Mouse (Mus musculus) megakaryocyte, embryonic 14.5 days (primary cell): ENCODE results near the gene Snapc2.

ENCODE experiments used
- FLI1 ChIP-seq: IDR thresholded peaks from 2 replicates; pipeline ENCODE4 v1.6.1; 2012; ENCODE audit warnings: low read length, inconsistent platforms, mixed read lengths
- GATA1 ChIP-seq: IDR thresholded peaks from 3 replicates; pipeline ENCODE4 v1.6.1; 2012; ENCODE audit warnings: mixed read lengths, low read length, inconsistent platforms, borderline replicate concordance

DNA sequence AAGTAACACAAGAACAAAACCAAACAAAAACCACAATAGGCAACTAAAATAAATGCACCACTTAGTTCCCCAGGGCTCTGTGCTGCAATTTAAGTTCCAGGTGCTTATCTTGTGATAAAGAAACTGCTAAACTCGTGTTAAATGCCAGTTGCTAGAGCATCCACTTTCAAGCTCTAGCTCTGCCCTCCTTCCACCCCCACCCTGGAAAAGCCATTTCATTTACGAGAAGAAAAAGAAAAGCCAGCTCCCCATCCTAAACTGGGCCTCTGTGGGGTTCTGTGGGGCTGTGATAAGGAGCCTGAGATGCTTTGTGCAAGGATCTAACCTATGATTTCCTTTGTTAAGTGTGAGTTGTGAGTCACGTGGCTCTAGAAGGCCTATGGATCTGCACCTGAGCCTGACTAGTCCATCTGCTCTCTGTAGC is 51.3 kb downstream of the Snapc2 start:
- TF ChIP-seq GATA1 (no peak), FLI1 (no peak)
